Mouse (Mus musculus): Measurements from ENCODE around the gene Klk1b1.

DNA sequence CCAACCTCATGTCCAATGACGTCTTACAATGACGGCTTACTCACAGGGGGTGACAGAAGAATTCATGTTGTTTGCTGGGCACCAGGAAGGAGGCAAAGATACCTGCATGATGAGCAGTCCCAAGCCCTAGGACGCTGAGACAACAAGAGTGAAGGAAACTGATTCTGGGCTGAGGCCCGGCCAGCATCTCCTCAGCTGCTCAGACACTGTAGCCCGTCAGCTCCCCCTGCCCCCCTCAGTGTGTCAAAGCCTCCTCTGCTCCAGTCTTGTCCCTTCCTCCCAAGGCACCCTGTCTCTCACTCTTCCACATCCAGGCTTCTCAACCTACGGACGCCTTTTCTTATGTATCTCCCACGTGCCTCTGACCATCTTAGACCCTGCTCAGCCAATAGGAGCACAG is 47.7 kb upstream of the Klk1b1 start:
- TF ChIP-seq CTCF (IDR thresholded peaks at IDR 0.05; ENCODE audit: low read depth, low read length) = no peak
- TF ChIP-seq POLR2A (IDR thresholded peaks at IDR 0.05; ENCODE audit: insufficient read depth, low read length) = no peak
- no peak for TF ChIP-seq EP300 (IDR thresholded peaks at IDR 0.05; ENCODE audit: insufficient read depth, low read depth, low read length)

All from ES-Bruce4 (cell line).